Mouse (Mus musculus): ENCODE measurements around the gene Zc3h13. TPM values are rescaled to one million over a fixed set of nuclear protein-coding genes. Genes with fewer than 3 reads are reported as not detected.

Zc3h13 gene
- total RNA-seq (2014; rRNA removed; ENCODE audit: low replicate concordance) (3.8 and 8.6 TPM in 2 replicates), polyA plus RNA-seq (2015; fragmentation: Nextera tagmentation; extraction: Ambion mirVana) (16.7 and 17.4 TPM in 2 replicates)

GRCm38 (mm10) chr14:75284193-75284915 is at the start of gene Zc3h13:
Gene Zc3h13 (plus strand): TSS chr14:75284373.
- ATAC-seq (ENCODE audit: insufficient read depth, low read depth) (peak; percentile 100), DNase-seq (ENCODE audit: low spot score) (peak; percentile 83)
- H3K4me1 ChIP-seq (ENCODE audit: control insufficient read depth, insufficient read depth): peaks cover 12% of the 10 kb centered on the region
- peak within 1 kb of the TSS; percentile 84 for H3K4me2 ChIP-seq (ENCODE audit: low read depth, low read length)
- no peaks in the 10 kb centered on the region for H3K9me3 ChIP-seq (replicated peaks; ENCODE audit: control insufficient read depth, low read length)
- no peaks in the 10 kb centered on the region for H3K36me3 ChIP-seq (replicated peaks; ENCODE audit: control insufficient read depth, insufficient read depth, low read length)
- peak within 1 kb of the TSS; percentile 94 for H3K27ac ChIP-seq (ENCODE audit: low read depth)
- WGBS: under 1% methylated on average over 58 of the region's 61 CpGs
- TF ChIP-seq CTCF (IDR thresholded peaks at IDR 0.05; ENCODE audit: low read depth) (0 out of 2 replicates have a peak, but pooled peaks have one; percentile 16), EP300 (IDR thresholded peaks at IDR 0.05; ENCODE audit: low read depth) (no peak)
- peak within 1 kb of the TSS; percentile 99 for H3K4me3 ChIP-seq (ENCODE audit: low read depth, low read length)
- H3K9ac ChIP-seq (replicated peaks; ENCODE audit: low read depth, low read length): peak within 1 kb of the TSS; percentile 95
- no peaks in the 10 kb centered on the region for H3K27me3 ChIP-seq (ENCODE audit: control insufficient read depth, insufficient read depth, low read length)

DNA sequence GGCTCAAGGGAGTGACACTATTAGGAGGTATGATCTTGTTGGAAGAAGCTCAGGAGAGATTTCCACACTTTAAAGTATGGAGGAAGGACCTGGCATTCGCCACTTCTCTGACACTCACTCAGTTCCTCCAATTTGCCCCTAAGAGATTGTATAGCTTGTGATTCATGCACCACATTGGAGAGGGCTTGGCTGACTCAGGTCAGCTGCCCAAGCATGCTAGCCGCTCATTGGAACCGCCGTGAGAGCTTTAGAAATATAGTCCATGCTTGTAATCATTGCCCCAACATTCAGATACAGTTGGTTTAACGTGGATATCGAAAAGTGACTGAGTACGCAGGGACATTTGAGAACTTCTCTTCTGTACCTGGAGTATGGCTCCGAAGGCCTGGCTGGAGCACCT is 48.6 kb upstream of the Zc3h13 start:
- Histone ChIP-seq H3K36me3 (replicated peaks; ENCODE audit: control insufficient read depth, insufficient read depth, low read length) (no peaks in the 10 kb centered on the region), H3K27ac (ENCODE audit: low read depth) (no peak overlapping the region), H3K4me3 (ENCODE audit: low read depth, low read length) (no peak overlapping the region), H3K4me1 (ENCODE audit: control insufficient read depth, insufficient read depth) (no peaks in the 10 kb centered on the region), H3K4me2 (ENCODE audit: low read depth, low read length) (no peak overlapping the region), H3K27me3 (ENCODE audit: control insufficient read depth, insufficient read depth, low read length) (no peaks in the 10 kb centered on the region), H3K9me3 (replicated peaks; ENCODE audit: control insufficient read depth, low read length) (no peaks in the 10 kb centered on the region), H3K9ac (replicated peaks; ENCODE audit: low read depth, low read length) (no peak overlapping the region)
- no peak for ATAC-seq (ENCODE audit: insufficient read depth, low read depth)
- no peak for DNase-seq (ENCODE audit: low spot score)
- 84% methylated on average over 8 of the region's 8 CpGs for WGBS
- TF ChIP-seq CTCF (IDR thresholded peaks at IDR 0.05; ENCODE audit: low read depth): no peak
- TF ChIP-seq EP300 (IDR thresholded peaks at IDR 0.05; ENCODE audit: low read depth): no peak

- Histone ChIP-seq H3K27ac (ENCODE audit: low read depth) (no peak overlapping the region), H3K4me3 (ENCODE audit: low read depth, low read length) (no peak overlapping the region), H3K4me1 (ENCODE audit: control insufficient read depth, insufficient read depth) (no peaks in the 10 kb centered on the region), H3K9ac (replicated peaks; ENCODE audit: low read depth, low read length) (no peak overlapping the region), H3K36me3 (replicated peaks; ENCODE audit: control insufficient read depth, insufficient read depth, low read length) (no peaks in the 10 kb centered on the region), H3K27me3 (ENCODE audit: control insufficient read depth, insufficient read depth, low read length) (no peaks in the 10 kb centered on the region), H3K9me3 (replicated peaks; ENCODE audit: control insufficient read depth, low read length) (no peaks in the 10 kb centered on the region), H3K4me2 (ENCODE audit: low read depth, low read length) (no peak overlapping the region)
- 67% methylated on average over 9 of the region's 9 CpGs for WGBS
- no peak for TF ChIP-seq EP300 (IDR thresholded peaks at IDR 0.05; ENCODE audit: low read depth)
- no peak for TF ChIP-seq CTCF (IDR thresholded peaks at IDR 0.05; ENCODE audit: low read depth)
- DNase-seq (ENCODE audit: low spot score): no peak
- no peak for ATAC-seq (ENCODE audit: insufficient read depth, low read depth)
Measured at GRCm38 (mm10) chr14:75235955-75236635, 48.1 kb upstream of the Zc3h13 start.

- ATAC-seq (ENCODE audit: insufficient read depth, low read depth): no peak
- WGBS: 76% methylated on average over 4 of the region's 4 CpGs
Measured at GRCm38 (mm10) chr14:75236636-75237003, 47.6 kb upstream of the Zc3h13 start.

GRCm38 (mm10) chr14:75237096-75237495 is 47.1 kb upstream of the Zc3h13 start:
- H3K4me1 ChIP-seq (ENCODE audit: control insufficient read depth, insufficient read depth): no peaks in the 10 kb centered on the region
- no peaks in the 10 kb centered on the region for H3K36me3 ChIP-seq (replicated peaks; ENCODE audit: control insufficient read depth, insufficient read depth, low read length)
- TF ChIP-seq CTCF (IDR thresholded peaks at IDR 0.05; ENCODE audit: low read depth) (no peak), EP300 (IDR thresholded peaks at IDR 0.05; ENCODE audit: low read depth) (no peak)
- no peak overlapping the region for H3K4me3 ChIP-seq (ENCODE audit: low read depth, low read length)
- no peak overlapping the region for H3K27ac ChIP-seq (ENCODE audit: low read depth)
- H3K9me3 ChIP-seq (replicated peaks; ENCODE audit: control insufficient read depth, low read length): no peaks in the 10 kb centered on the region
- DNase-seq (ENCODE audit: low spot score): no peak
- WGBS: 69% methylated on average over 8 of the region's 8 CpGs
- no peak overlapping the region for H3K4me2 ChIP-seq (ENCODE audit: low read depth, low read length)
- H3K27me3 ChIP-seq (ENCODE audit: control insufficient read depth, insufficient read depth, low read length): no peaks in the 10 kb centered on the region
- H3K9ac ChIP-seq (replicated peaks; ENCODE audit: low read depth, low read length): no peak overlapping the region
- ATAC-seq (ENCODE audit: insufficient read depth, low read depth): no peak

More at GRCm38 (mm10) chr14:75236636-75237003, 47.6 kb upstream of the Zc3h13 start:
- H3K9me3 ChIP-seq (replicated peaks; ENCODE audit: control insufficient read depth, low read length): no peaks in the 10 kb centered on the region
- no peaks in the 10 kb centered on the region for H3K27me3 ChIP-seq (ENCODE audit: control insufficient read depth, insufficient read depth, low read length)
- H3K4me2 ChIP-seq (ENCODE audit: low read depth, low read length): no peak overlapping the region
- H3K27ac ChIP-seq (ENCODE audit: low read depth): no peak overlapping the region
- no peaks in the 10 kb centered on the region for H3K36me3 ChIP-seq (replicated peaks; ENCODE audit: control insufficient read depth, insufficient read depth, low read length)
- TF ChIP-seq CTCF (IDR thresholded peaks at IDR 0.05; ENCODE audit: low read depth): no peak
- no peak for TF ChIP-seq EP300 (IDR thresholded peaks at IDR 0.05; ENCODE audit: low read depth)
- no peak overlapping the region for H3K9ac ChIP-seq (replicated peaks; ENCODE audit: low read depth, low read length)
- no peak overlapping the region for H3K4me3 ChIP-seq (ENCODE audit: low read depth, low read length)
- DNase-seq (ENCODE audit: low spot score): no peak
- H3K4me1 ChIP-seq (ENCODE audit: control insufficient read depth, insufficient read depth): no peaks in the 10 kb centered on the region

All from heart, postnatal 0 days (tissue).